Mouse (Mus musculus) stomach, postnatal 0 days (tissue): Measurements from ENCODE around the gene Cadm1. TPM values are rescaled to one million over a fixed set of nuclear protein-coding genes. Genes with fewer than 3 reads are reported as not detected.

ENCODE experiments used
- ATAC-seq: fragments of 200-750 bp; cut with Nextera tagmentation; 2 replicates; pipeline ENCODE4 v1.8.0; 2017; ENCODE audit not compliant: low FRiP score, low TSS enrichment
- DNase-seq: peaks from one replicate; pipeline ENCODE4 v3.0.0-alpha.2; 2016; ENCODE audit warnings: low spot score
- H3K27ac ChIP-seq: fragments of 300-500 bp; sonication (generic); replicated peaks from 2 replicates; pipeline ENCODE4 v1.5.1; 2014; ENCODE audit warnings: mild to moderate bottlenecking, control low read depth
- H3K27me3 ChIP-seq: fragments of 300-500 bp; sonication (generic); 2 replicates; pipeline ENCODE4 v1.6.1; 2014; ENCODE audit warnings: low read length; ENCODE audit not compliant: control insufficient read depth, insufficient read depth
- H3K36me3 ChIP-seq: fragments of 300-500 bp; sonication (generic); 2 replicates; pipeline ENCODE4 v1.6.1; 2014; ENCODE audit warnings: low read length, mixed read lengths; ENCODE audit not compliant: control insufficient read depth, insufficient read depth
- H3K4me1 ChIP-seq: fragments of 300-500 bp; sonication (generic); replicated peaks from 2 replicates; pipeline ENCODE4 v1.6.1; 2014; ENCODE audit warnings: antibody characterized with exemption; ENCODE audit not compliant: control insufficient read depth, insufficient read depth
- H3K4me2 ChIP-seq: fragments of 300-500 bp; sonication (generic); replicated peaks from 2 replicates; pipeline ENCODE4 v1.6.1; 2014; ENCODE audit warnings: low read depth, mild to moderate bottlenecking, control low read depth, moderate library complexity
- H3K4me3 ChIP-seq: fragments of 300-500 bp; sonication (generic); 2 replicates; pipeline ENCODE4 v1.5.1; 2014; ENCODE audit warnings: low read depth, low read length, control low read depth
- H3K9ac ChIP-seq: fragments of 300-500 bp; sonication (generic); 2 replicates; pipeline ENCODE4 v1.6.1; 2014; ENCODE audit warnings: mild to moderate bottlenecking, low read length, control low read depth, mixed read lengths
- H3K9me3 ChIP-seq: fragments of 300-500 bp; sonication (generic); 2 replicates; pipeline ENCODE4 v1.6.1; 2016; ENCODE audit warnings: low read length; ENCODE audit not compliant: control insufficient read depth
- CTCF ChIP-seq: IDR thresholded peaks from 2 replicates; pipeline ENCODE4 v1.5.1; 2016; ENCODE audit warnings: antibody characterized with exemption, low read depth, mild to moderate bottlenecking, moderate library complexity
- EP300 ChIP-seq: optimal IDR thresholded peaks from 2 replicates; pipeline ENCODE3; 2016; ENCODE audit warnings: antibody characterized with exemption
- WGBS: fragments of 180-500 bp; shearing (Covaris S2); extraction: QIAGEN DNeasy Blood & Tissue Kit; methylation state at CpG from one replicate; pipeline ENCODE4 v1.1.7; 2014; 5-methylcytosine and 5-hydroxymethylcytosine counted together
- polyA plus RNA-seq: library from polyadenylated mRNA; unstranded; fragments of >200 nt; fragmentation: Nextera tagmentation; extraction: Ambion mirVana; gene quantifications from 2 replicates; pipeline ENCODE4 v1.2.1, GENCODE M21; 2015

Gene Cadm1
- polyA plus RNA-seq, 1 experiment from 2014 or later, result 18.3 TPM

- no peak overlapping the region for H3K27ac ChIP-seq
- H3K4me2 ChIP-seq, result no peak overlapping the region
- H3K9me3 ChIP-seq, result no peaks in the 10 kb centered on the region
- DNase-seq (no peak), ATAC-seq (no peak)
- TF ChIP-seq EP300 (no peak), CTCF (no peak)
- no peak overlapping the region for H3K9ac ChIP-seq
- H3K36me3 ChIP-seq, result no peaks in the 10 kb centered on the region
- 61% methylated on average over 13 of the region's 13 CpGs for WGBS
- no peaks in the 10 kb centered on the region for H3K4me1 ChIP-seq
- no peaks in the 10 kb centered on the region for H3K27me3 ChIP-seq
- no peak overlapping the region for H3K4me3 ChIP-seq
These were observed 162.9 kb downstream of the Cadm1 start for GRCm38 (mm10) chr9:47692911-47693310.

DNA sequence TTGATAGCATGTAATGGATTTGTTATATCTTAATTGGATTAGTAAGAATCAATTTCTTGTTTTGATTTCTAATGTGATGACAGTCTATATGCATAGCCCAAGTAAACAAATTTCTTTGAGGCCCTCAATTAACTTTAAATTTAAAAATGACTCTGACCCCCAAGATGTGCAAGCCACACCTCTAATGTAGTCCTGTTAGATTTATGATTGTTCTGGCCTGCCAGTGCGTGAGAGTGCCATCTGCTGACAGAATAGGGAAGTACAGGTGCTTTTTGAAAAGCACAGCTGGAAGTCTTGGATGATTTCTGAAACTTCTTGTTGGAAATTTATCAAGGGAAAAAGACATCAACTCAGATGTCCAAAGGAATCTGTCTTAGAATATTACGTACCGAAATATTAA is 169.1 kb downstream of the Cadm1 start:
- H3K9ac ChIP-seq, result no peak overlapping the region
- H3K4me3 ChIP-seq, result no peak overlapping the region
- TF ChIP-seq CTCF, result peak; percentile 96
- TF ChIP-seq EP300, result no peak
- H3K4me1 ChIP-seq, result no peaks in the 10 kb centered on the region
- H3K27ac ChIP-seq, result no peak overlapping the region
- no peak overlapping the region for H3K4me2 ChIP-seq
- no peaks in the 10 kb centered on the region for H3K27me3 ChIP-seq
- 31% methylated on average over 3 of the region's 3 CpGs for WGBS
- DNase-seq (peak; percentile 63), ATAC-seq (no peak)
- H3K36me3 ChIP-seq, result no peaks in the 10 kb centered on the region
- no peaks in the 10 kb centered on the region for H3K9me3 ChIP-seq

- Histone ChIP-seq H3K9ac (no peak overlapping the region), H3K4me3 (no peak overlapping the region), H3K4me2 (no peak overlapping the region), H3K36me3 (no peaks in the 10 kb centered on the region), H3K27ac (no peak overlapping the region), H3K27me3 (no peaks in the 10 kb centered on the region), H3K9me3 (no peaks in the 10 kb centered on the region), H3K4me1 (no peaks in the 10 kb centered on the region)
- no peak for TF ChIP-seq EP300
- TF ChIP-seq CTCF, result no peak
- DNase-seq (no peak), ATAC-seq (no peak)
- 96% methylated on average over 5 of the region's 5 CpGs for WGBS
These were observed 170.0 kb downstream of the Cadm1 start for GRCm38 (mm10) chr9:47700021-47700420.

GRCm38 (mm10) chr9:47703026-47703876 is 173.3 kb downstream of the Cadm1 start:
- 84% methylated on average over 19 of the region's 19 CpGs for WGBS
- no peaks in the 10 kb centered on the region for H3K4me1 ChIP-seq
- no peak for ATAC-seq
- H3K4me3 ChIP-seq, result no peak overlapping the region
- H3K9ac ChIP-seq, result no peak overlapping the region
- no peak for DNase-seq
- TF ChIP-seq CTCF (no peak), EP300 (no peak)
- H3K27me3 ChIP-seq, result no peaks in the 10 kb centered on the region
- H3K4me2 ChIP-seq, result no peak overlapping the region
- no peaks in the 10 kb centered on the region for H3K9me3 ChIP-seq
- no peaks in the 10 kb centered on the region for H3K36me3 ChIP-seq
- H3K27ac ChIP-seq, result no peak overlapping the region

GRCm38 (mm10) chr9:47706341-47706740 is 176.4 kb downstream of the Cadm1 start:
- TF ChIP-seq EP300 (no peak), CTCF (no peak)
- H3K27ac ChIP-seq, result no peak overlapping the region
- H3K4me1 ChIP-seq, result no peaks in the 10 kb centered on the region
- H3K4me3 ChIP-seq, result no peak overlapping the region
- DNase-seq, result no peak
- no peaks in the 10 kb centered on the region for H3K27me3 ChIP-seq
- H3K9me3 ChIP-seq, result no peaks in the 10 kb centered on the region
- H3K9ac ChIP-seq, result no peak overlapping the region
- 90% methylated on average over 9 of the region's 9 CpGs for WGBS
- no peak overlapping the region for H3K4me2 ChIP-seq
- ATAC-seq, result no peak
- H3K36me3 ChIP-seq, result no peaks in the 10 kb centered on the region

GRCm38 (mm10) chr9:47707326-47707725 is 177.4 kb downstream of the Cadm1 start:
- Histone ChIP-seq H3K4me1 (no peaks in the 10 kb centered on the region), H3K9me3 (no peaks in the 10 kb centered on the region), H3K9ac (no peak overlapping the region), H3K4me2 (no peak overlapping the region), H3K36me3 (no peaks in the 10 kb centered on the region), H3K27ac (no peak overlapping the region), H3K27me3 (no peaks in the 10 kb centered on the region), H3K4me3 (no peak overlapping the region)
- no peak for DNase-seq
- TF ChIP-seq EP300 (no peak), CTCF (no peak)
- 86% methylated on average over 6 of the region's 6 CpGs for WGBS
- ATAC-seq, result no peak
